Mouse (Mus musculus): ENCODE measurements around the gene Hist1h2bq.
A peak's percentile ranks its signal among the peaks of the same experiment; 100 is the strongest.

Gene Hist1h2bq

DNA sequence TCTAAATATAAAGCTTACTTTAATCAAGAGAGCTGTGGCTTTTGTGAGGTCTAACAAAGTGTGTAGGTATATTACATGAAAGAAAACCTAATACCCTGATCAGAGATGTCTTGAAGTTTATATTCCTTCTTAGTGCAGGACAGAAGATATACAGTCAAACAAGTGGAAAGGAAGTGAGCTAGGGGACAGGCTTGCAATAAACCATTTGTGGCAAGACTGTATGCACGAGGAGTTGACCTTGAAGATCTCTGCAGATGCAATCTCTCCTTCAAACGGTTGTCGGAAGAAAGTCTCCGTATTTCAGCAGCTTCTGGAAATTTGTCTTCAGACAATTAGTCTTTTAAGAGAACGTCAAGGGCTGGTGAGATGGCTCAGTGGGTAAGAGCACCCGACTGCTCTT, 20.1 kb downstream of the Hist1h2bq start:
- no peak for DNase-seq (ENCODE audit: low read depth, low spot score)

DNA sequence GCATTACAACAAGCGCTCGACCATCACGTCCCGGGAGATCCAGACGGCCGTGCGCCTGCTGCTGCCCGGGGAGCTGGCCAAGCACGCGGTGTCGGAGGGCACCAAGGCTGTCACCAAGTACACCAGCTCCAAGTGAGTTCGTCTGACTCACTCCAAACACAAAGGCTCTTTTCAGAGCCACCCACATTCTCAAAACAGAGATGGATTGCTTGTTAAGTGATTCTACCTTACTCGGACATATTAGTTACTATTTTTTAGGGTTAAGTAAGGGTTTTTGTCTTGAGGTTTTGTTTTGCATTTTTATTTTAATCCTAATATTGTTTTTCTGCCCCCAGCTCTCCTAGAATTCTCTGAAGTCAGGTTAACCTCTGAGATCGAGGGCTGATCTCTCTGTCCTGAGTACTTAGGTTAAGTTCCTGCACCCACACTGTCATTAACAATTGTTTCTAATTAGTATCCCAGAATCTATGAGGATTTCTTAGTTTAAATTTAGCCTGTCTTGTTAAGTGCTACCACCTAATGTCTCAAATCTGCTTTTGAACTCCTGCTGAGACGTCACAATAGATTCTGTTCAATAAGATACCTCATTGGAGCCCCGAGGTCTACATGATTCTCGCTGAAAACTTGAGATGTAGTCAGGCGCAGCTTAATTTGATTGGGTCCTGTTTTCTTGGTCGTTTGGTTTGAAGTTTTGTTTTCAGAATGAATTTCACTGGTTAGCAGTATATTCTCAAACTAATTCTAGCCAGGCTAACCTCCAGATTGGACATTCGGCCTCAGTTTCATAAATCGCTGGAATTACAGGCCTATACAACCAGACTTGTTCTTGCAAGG, 22.0 kb downstream of the Hist1h2bq start:
- DNase-seq (ENCODE audit: low read depth, low spot score): no peak

DNA sequence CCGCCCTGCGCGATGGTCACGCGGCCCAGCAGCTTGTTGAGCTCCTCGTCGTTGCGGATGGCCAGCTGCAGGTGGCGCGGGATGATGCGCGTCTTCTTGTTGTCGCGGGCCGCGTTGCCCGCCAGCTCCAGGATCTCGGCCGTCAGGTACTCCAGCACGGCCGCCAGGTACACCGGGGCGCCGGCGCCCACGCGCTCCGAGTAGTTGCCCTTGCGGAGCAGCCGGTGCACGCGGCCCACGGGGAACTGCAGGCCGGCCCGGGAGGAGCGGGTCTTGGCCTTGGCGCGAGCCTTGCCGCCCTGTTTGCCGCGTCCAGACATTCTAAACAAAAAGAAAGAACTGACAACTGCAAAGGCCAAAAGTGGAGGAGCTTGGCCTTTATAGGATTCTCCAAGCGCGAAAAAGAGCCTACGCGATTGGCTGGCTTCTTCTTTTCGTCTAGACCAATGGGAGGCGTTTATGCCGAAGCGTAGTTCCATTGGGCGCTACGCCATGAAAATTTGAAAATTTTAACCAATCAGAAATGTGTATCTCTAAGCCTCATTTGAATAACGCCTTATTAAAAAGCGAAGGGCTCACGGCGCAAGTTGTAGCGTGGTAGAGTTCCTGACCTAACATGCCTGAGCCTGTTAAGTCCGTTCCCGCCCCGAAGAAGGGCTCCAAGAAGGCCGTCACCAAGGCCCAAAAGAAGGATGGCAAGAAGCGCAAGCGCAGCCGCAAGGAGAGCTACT, 22.9 kb downstream of the Hist1h2bq start, which contains the start of the genes Hist1h2an and Hist1h2bp:
TSS of gene Hist1h2an (minus strand) at position 320 of the 731 bp plus-strand sequence.
TSS of gene Hist1h2bp (plus strand) at position 563 of the 731 bp plus-strand sequence.
- peak; percentile 98 for DNase-seq (ENCODE audit: low read depth, low spot score)

DNA sequence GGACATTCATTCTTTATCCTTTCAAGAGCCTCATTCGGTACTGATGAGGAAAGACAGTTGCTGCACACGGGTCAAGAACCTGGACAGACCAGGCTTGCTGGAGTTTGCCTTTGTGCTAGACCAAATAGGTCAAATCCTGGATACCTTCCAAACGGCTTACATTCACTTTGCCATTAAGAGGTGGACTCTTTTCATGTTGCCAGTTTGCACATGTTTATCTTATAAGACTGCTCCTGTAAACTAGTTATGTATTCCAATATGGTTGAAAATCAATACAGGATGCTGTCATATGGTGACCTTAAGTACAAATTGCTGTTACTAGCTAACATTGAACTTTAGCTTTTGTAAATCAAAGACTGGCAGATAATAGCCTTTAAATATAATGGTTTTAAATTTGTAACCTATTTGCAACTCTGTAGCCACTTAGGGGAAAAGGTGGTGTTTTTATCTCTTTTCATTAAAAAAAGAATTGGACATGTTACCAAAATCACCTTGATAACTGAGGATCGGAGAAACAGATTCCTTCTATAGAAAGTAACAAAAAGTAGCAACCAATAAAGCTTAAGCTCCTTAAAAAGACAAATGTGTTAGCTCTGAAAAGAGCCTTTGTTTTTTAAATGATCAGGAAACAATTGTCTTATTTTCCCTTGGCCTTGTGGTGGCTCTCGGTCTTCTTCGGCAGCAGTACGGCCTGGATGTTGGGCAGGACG, 23.7 kb downstream of the Hist1h2bq start:
- peak; percentile 61 for DNase-seq (ENCODE audit: low read depth, low spot score)

DNA sequence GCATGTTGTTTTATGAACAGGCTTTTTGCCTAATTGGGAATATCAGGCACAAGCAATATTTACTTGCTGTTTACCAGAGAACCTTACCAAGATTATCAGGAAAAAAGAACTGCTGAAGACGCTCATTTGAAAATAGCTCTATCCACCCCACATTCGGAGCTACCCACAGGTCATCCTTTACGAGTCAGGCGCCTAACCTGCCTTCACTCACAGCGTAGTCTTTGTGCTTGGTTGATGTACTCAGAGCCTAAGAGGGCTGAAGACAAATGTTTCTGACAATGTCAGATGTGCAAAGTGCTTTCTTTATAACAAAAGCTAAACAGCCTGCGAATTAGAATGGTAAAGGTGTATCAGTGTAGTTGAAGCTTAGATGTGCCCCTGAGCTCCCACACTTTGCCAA, 25.7 kb downstream of the Hist1h2bq start:
- DNase-seq (ENCODE audit: low read depth, low spot score): no peak

DNA sequence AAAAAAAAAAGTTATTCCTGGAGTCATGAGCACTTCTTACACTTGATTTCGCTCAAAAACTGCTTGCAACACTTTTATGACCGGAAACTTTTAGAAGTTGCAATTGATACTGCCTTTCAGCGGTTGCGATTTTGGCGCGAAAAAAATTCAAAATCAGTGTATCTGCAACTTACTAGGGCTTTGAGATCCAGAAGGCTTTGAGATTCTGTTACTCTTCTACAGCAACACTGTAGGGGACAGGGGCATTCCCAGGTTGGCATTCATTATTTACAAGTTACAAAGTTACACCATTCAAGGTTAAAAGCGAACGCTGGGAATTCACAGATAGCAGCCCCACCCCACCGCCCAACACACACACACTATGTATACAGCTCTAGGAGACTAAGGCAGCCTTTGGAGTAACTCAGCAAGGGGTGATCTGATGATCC, 26.2 kb downstream of the Hist1h2bq start:
- DNase-seq (ENCODE audit: low read depth, low spot score): no peak

DNA sequence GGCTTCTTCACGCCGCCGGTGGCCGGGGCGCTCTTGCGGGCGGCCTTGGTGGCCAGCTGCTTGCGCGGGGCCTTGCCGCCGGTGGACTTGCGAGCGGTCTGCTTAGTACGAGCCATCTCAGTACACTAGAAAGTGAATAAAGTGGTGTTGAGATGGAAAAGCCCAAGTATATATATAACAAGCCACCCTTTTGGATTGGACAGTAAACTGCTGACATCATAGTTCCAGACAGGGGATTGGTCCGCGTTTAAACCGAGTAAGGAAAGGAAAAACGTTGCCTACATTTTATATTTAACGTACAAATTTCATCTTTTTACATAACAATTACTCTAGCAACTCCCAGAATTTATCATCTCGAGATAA, 26.8 kb downstream of the Hist1h2bq start, which contains the start of gene Hist1h3i:
TSS of gene Hist1h3i (minus strand) at position 116 of the 363 bp plus-strand sequence.
- peak; percentile 93 for DNase-seq (ENCODE audit: low read depth, low spot score)

DNA sequence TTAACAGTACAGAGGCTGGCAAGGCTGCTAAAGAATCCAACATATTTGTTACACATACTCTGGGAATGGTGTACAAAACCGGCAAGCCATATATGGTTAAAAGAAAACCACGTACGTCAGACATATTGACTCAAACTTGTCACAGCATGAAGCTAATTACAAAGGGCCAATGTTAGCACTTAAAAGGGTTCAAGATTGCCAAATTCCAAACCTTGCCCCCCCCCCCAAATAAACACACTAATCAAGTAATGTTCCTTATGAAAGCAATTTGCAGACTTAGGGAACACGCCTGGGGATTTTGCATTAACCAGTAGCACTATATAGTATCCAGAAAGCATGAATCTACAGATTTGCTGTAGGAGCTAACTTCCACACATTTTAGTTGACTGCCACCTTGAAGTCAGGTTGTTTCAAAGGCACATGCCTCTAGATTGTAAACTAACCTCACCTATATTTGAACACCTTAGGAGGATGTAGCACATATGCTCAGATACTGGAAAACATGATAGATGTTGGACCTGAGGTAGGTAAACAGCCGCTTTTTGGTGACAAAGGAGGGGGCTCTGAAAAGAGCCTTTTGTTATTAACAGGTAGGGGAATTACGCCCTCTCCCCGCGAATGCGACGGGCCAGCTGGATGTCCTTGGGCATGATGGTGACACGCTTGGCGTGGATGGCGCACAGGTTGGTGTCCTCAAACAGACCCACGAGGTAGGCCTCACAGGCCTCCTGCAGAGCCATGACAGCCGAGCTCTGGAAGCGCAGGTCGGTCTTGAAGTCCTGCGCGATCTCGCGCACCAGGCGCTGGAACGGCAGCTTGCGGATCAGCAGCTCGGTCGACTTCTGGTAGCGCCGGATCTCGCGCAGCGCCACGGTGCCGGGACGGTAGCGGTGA, 27.4 kb downstream of the Hist1h2bq start:
- peak; percentile 67 for DNase-seq (ENCODE audit: low read depth, low spot score)

DNA sequence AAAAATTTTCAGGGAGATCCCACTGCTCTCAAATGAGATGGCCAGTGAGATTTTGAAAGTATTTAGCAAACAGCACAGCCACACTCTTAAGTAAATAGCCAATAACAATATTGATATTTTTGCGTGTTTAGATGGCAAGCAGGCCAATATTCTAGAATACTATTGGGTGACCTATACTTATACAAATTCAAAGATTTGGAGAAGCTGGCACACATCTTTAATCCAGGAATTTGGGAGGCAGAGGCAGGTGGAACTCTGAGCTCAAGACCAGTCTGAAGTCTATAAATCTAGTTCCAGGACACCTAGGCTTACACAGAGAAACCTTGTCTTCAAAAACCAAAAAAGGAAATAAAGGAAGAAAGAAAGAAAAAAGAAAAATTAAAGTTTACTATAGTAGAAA, 28.4 kb downstream of the Hist1h2bq start:
- DNase-seq (ENCODE audit: low read depth, low spot score): no peak

DNA sequence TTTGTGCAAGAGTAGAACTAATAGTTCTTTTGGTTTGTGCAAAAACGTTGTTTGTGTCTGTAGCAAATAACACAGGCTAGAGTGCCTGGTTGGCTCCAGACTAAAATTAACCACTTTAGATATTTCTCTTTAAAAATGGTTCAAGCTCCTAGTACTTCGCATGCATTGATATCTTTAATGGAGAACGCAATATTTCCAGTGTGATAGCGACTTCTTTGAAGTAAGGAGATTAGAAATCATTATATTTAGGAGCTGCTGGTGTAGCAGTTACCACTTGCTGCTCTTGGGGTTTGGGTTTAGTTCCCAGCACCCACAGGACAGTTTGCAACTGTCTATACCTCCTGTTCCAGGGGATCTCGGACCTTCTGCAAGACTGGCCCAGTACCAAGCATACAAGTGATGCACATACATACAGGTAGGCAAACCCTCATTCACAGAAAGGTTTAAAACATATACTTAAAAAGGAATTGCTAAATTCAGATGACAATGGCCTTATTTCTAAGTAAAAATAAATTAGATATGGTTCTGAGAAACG, 28.9 kb downstream of the Hist1h2bq start:
- no peak for DNase-seq (ENCODE audit: low read depth, low spot score)

DNA sequence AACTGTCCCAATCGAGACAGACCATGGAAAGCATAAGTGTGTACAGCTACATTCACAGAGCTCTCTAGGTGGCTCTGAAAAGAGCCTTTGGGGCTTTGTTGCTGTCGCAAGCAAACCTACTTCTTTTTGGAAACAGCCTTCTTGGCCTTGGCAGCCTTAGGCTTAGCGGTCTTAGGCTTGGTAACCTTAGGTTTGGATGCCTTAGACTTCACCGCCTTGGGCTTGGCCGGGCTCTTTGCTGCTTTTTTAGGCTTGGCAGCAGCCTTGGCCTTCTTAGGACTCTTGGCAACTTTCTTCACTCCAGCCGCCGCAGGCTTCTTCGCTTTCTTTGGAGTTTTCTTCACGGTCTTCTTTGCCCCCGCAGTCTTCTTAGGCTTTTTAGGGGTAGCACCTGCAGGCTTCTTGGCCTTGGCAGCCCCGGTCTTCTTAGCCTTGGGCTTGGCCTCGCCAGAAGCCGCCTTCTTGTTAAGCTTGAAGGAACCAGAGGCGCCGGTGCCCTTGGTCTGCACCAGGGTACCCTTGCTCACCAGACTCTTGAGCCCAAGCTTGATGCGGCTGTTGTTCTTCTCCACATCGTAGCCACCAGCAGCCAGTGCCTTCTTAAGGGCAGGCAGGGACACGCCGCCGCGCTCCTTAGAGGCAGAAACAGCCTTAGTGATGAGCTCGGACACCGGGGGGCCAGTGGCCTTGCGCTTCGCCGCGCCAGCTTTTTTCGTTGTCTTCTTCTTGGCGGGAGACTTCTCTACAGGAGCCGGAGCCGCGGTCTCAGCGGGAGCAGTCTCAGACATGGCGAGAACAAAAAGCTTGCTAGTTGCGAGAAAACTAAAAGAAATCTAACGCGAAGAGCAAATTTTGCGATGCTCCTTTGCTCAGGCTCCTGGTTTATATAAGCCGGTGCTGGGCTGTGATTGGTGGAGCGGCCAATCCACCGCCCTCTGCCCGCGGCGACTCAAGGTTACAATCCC, 29.9 kb downstream of the Hist1h2bq start, which contains the start of gene Hist1h1b:
TSS of gene Hist1h1b (minus strand) at position 859 of the 965 bp plus-strand sequence.
- DNase-seq (ENCODE audit: low read depth, low spot score): peak; percentile 86

DNA sequence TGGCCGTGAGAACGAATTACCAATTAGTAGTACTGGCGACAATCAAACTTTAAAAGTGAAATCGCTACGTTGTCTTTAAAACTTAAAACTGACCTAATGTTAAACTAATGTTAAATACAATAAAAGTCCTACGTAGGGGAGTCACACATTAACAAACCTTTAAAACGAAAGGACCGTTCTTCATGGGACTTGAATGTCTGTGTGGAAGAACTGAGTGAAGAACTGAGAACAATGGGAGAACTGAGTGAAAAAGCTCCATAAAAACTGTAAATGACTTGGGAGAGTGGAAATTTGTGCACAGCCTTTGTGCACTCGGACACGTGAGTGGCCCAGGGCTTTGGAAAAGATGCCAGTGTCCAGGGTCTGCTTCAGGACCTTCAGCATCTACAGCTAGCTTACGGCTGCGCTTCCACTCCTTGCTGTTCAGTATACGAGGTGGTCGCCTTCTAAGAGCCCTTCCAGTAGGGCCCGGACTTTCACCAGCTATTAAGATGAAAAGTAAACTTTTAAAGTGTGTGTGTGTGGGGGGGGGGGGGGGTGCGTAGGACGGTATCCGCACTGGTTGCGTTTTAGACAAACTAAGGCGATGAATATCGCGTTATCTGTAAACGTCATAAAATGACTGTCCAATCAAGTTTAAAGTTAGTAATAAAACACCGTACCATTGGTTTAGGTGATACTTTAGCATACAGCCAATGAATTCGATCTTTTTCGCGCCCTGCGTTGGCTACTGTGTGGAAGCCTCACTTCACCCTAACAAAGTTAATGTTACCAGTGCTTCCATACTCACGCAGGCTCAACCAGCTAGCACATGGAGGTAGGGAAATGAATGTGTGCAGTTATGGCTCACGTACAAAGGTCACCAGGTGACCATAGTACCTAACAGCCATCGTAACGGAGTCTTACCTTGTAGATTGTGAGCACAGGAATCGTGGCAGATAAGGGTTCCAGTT, 30.9 kb downstream of the Hist1h2bq start:
- DNase-seq (ENCODE audit: low read depth, low spot score): peak; percentile 90
